ENCODE assay signal across 14 mouse cellular contexts in genomic region chr19:17784401-17785192, GRCm38 (mm10). TPM values are rescaled to one million over a fixed set of nuclear protein-coding genes. Genes with fewer than 3 reads are reported as not detected.
DNase-seq lines count a peak whose midpoint lies in the region.
"Had no signal": no experiment of that assay in that cellular context is flagged by ENCODE, and none has a peak within 500 bp of the region (broad histone marks: within the 10 kb centered on the region; RNA-seq: fewer than 3 reads in every experiment).

No protein-coding gene starts in this region.

- peak; percentile 78 for DNase-seq in adrenal gland, adult 2 months
- no peak for DNase-seq in adrenal gland, postnatal 10 days
- DNase-seq in adrenal gland, postnatal 14 days, result peak; percentile 34
- no peak for DNase-seq in adrenal gland, adult 18-20 months (ENCODE audit: low spot score in 2 of 2)
- peak; percentile 58 to 62 for DNase-seq in adrenal gland, postnatal 36 days
- no peak for DNase-seq in testis, postnatal 14 days (ENCODE audit: low spot score)
- DNase-seq: cerebellum, adult 11-12 months; cerebellum, adult 2 months; cerebellum, adult 9-10 months; cerebellum, postnatal 10 days; cerebellum, postnatal 25 days; forebrain, postnatal 0 days had no signal

RNA-seq across cellular contexts. Expression of gene Pcsk5, which starts 52.8 kb away (rescaled TPM):
- 100 to 1,000 TPM; 145 to 165 TPM for total RNA-seq in adrenal gland, adult 2 months (2021)
- polyA plus RNA-seq in adrenal gland, adult 2 months (2012; rRNA removed), result 47.6 and 62.0 TPM in 2 replicates
- total RNA-seq in adrenal gland, postnatal 10 days (2021), result 10 to 100 TPM; 73.5 to 78.3 TPM
- total RNA-seq in adrenal gland, postnatal 14 days (2021), result 116 and 124 TPM in 2 replicates
- 100 to 1,000 TPM; 122 to 171 TPM for total RNA-seq in adrenal gland, adult 18-20 months (2021)
- 100 to 1,000 TPM; 182 to 188 TPM for total RNA-seq in adrenal gland, postnatal 36 days (2021)
- total RNA-seq: MEL had no signal
- polyA plus RNA-seq: C2C12 had no signal

Comparison
In these comparisons a context has a peak if more than half of its experiments do, and no peak if none do; other contexts are left out.
1. DNase-seq: peak in adrenal gland, adult 2 months (single experiment), adrenal gland, postnatal 14 days (single experiment) and adrenal gland, postnatal 36 days (2 of 2); none in adrenal gland, postnatal 10 days (single experiment), adrenal gland, adult 18-20 months (0 of 2) and testis, postnatal 14 days (single experiment).